Comparison of ENCODE assay signal across 8 mouse cellular contexts in the genomic region with DNA sequence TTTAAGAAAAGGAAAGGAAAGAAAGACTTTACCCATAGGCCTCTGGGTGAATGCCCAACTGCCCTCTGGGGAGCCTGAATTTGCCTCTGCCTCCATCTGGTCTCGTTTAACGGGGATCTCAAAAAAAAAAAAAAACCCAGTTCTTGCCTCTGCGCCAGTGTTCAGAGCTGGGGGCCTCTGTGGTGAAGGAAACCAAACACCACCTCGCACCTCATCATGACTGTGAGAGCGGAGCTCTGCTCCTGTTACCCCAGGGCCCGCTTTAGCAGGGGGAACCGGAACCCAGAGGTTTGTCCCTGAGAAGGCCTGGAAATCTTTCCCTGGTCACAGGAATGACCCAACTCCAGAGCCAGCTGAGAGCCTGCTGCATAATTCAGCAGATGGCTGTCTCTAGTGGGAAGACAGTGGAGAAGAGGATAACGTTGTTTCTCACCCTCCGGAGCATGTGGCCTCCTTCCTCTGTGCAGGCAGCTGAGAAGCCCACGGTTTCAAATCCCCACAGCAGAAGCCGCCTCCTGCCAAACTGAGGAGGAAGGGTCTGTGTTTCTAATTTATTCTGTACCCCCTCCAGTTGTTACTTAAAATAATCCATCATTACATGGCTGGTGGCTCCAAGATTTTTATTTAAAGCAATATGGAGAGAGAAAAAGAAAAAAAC. TPM values are rescaled to one million over a fixed set of nuclear protein-coding genes. Genes with fewer than 3 reads are reported as not detected.
DNase-seq lines count a peak whose midpoint lies in the region; ATAC-seq and TF ChIP-seq lines count a peak whose summit lies in the region.

No protein-coding gene starts in this region.

- H3K9ac ChIP-seq in hindbrain, embryonic 11.5 days (ENCODE audit: low read depth, low read length): no peak overlapping the region
- no peak overlapping the region for H3K9ac ChIP-seq in hindbrain, embryonic 14.5 days
- H3K9ac ChIP-seq in neural tube, embryonic 15.5 days (replicated peaks): no peak overlapping the region

- no peaks in the 10 kb centered on the region for H3K9me3 ChIP-seq in hindbrain, embryonic 11.5 days (ENCODE audit: control insufficient read depth, low read length)
- H3K9me3 ChIP-seq in hindbrain, embryonic 14.5 days (ENCODE audit: control insufficient read depth, low read length): no peaks in the 10 kb centered on the region
- H3K9me3 ChIP-seq in neural tube, embryonic 15.5 days (replicated peaks): no peaks in the 10 kb centered on the region

- no peaks in the 10 kb centered on the region for H3K36me3 ChIP-seq in hindbrain, embryonic 11.5 days (ENCODE audit: control insufficient read depth, insufficient read depth, low read length)
- no peaks in the 10 kb centered on the region for H3K36me3 ChIP-seq in hindbrain, embryonic 14.5 days (replicated peaks; ENCODE audit: control insufficient read depth, insufficient read depth)
- H3K36me3 ChIP-seq in neural tube, embryonic 15.5 days: no peaks in the 10 kb centered on the region

- H3K4me3 ChIP-seq in hindbrain, embryonic 11.5 days (ENCODE audit: low read depth, low read length): no peak overlapping the region
- no peak overlapping the region for H3K4me3 ChIP-seq in hindbrain, embryonic 14.5 days (replicated peaks; ENCODE audit: low read length)
- H3K4me3 ChIP-seq in bone marrow, adult 2 months (replicated peaks; ENCODE audit: control insufficient read depth, low read depth, low read length): no peak overlapping the region
- H3K4me3 ChIP-seq in neural tube, embryonic 15.5 days (replicated peaks): no peak overlapping the region

- TF ChIP-seq CTCF in bone marrow, adult 2 months (IDR thresholded peaks at IDR 0.05; ENCODE audit: control insufficient read depth, insufficient read depth, low read length): no peak

- peak; percentile 11 for DNase-seq in hindbrain, embryonic 11.5 days (ENCODE audit: low spot score)
- DNase-seq in hindbrain, embryonic 14.5 days (ENCODE audit: low spot score): no peak
- DNase-seq in adrenal gland, postnatal 36 days: no peak
- DNase-seq in cerebellum, postnatal 4 days (ENCODE audit: low spot score in 2 of 2): no peak

- H3K4me1 ChIP-seq in hindbrain, embryonic 11.5 days (replicated peaks; ENCODE audit: control insufficient read depth, insufficient read depth, low read length): no peaks in the 10 kb centered on the region
- H3K4me1 ChIP-seq in hindbrain, embryonic 14.5 days (replicated peaks; ENCODE audit: control insufficient read depth, insufficient read depth, low read length): peaks cover 5% of the 10 kb centered on the region
- H3K4me1 ChIP-seq in bone marrow, adult 2 months (ENCODE audit: control insufficient read depth, insufficient read depth, low read length): no peaks in the 10 kb centered on the region; the same call in 1 of the 2 replicates
- peaks cover 40% of the 10 kb centered on the region for H3K4me1 ChIP-seq in neural tube, embryonic 15.5 days

- no peak overlapping the region for H3K4me2 ChIP-seq in hindbrain, embryonic 11.5 days (replicated peaks; ENCODE audit: low read depth, low read length)
- H3K4me2 ChIP-seq in hindbrain, embryonic 14.5 days (replicated peaks): no peak overlapping the region
- peak overlapping the region; percentile 9; the same call in 1 of the 2 replicates for H3K4me2 ChIP-seq in neural tube, embryonic 15.5 days

- H3K27ac ChIP-seq in hindbrain, embryonic 11.5 days (ENCODE audit: low read depth, low read length): 0 out of 2 replicates have a peak overlapping the region, but pooled peaks have one; percentile 24
- no peak overlapping the region for H3K27ac ChIP-seq in hindbrain, embryonic 14.5 days
- H3K27ac ChIP-seq in bone marrow, adult 2 months (ENCODE audit: control insufficient read depth, insufficient read depth, low read depth, low read length, poor library complexity): peak overlapping the region; percentile 72
- 0 out of 2 replicates have a peak overlapping the region, but pooled peaks have one; percentile 18 for H3K27ac ChIP-seq in neural tube, embryonic 15.5 days (replicated peaks)

- no peak for ATAC-seq in hindbrain, embryonic 11.5 days (ENCODE audit: low FRiP score)
- no peak for ATAC-seq in hindbrain, embryonic 14.5 days (ENCODE audit: low FRiP score)
- peak; percentile 9; the same call in 1 of the 2 replicates for ATAC-seq in granulocyte monocyte progenitor cell, adult 5-6 weeks (replicated peaks; ENCODE audit: poor library complexity, severe bottlenecking)
- ATAC-seq in neural tube, embryonic 15.5 days (ENCODE audit: low FRiP score): no peak
- ATAC-seq in erythroblast, adult 5-6 weeks (replicated peaks; ENCODE audit: low FRiP score, poor library complexity, severe bottlenecking): no peak

- no peak for TF ChIP-seq POLR2A in bone marrow, adult 2 months (IDR thresholded peaks at IDR 0.05; ENCODE audit: borderline replicate concordance, control insufficient read depth, low read depth, low read length)

- H3K27me3 ChIP-seq in hindbrain, embryonic 11.5 days (ENCODE audit: control insufficient read depth, insufficient read depth, low read length): no peaks in the 10 kb centered on the region
- no peaks in the 10 kb centered on the region for H3K27me3 ChIP-seq in hindbrain, embryonic 14.5 days (ENCODE audit: control insufficient read depth, insufficient read depth, low read length)
- no peaks in the 10 kb centered on the region for H3K27me3 ChIP-seq in neural tube, embryonic 15.5 days (replicated peaks)

- WGBS in hindbrain, embryonic 11.5 days: 55% methylated on average over 11 of the region's 11 CpGs
- WGBS in hindbrain, embryonic 14.5 days: 44% methylated on average over 10 of the region's 11 CpGs
- WGBS in bone marrow, adult 2 months: 33% methylated on average over 11 of the region's 11 CpGs
- WGBS in neural tube, embryonic 15.5 days: 39% methylated on average over 11 of the region's 11 CpGs

RNA-seq across cellular contexts. Expression of a gene that starts 7.8 kb away (rescaled TPM):
- 57.5 and 62.8 TPM in 2 replicates for polyA plus RNA-seq in hindbrain, embryonic 11.5 days (2014; fragmentation: Nextera tagmentation; extraction: Ambion mirVana)
- 70.7 and 76.1 TPM in 2 replicates for polyA plus RNA-seq in hindbrain, embryonic 14.5 days (2014; fragmentation: Nextera tagmentation; extraction: Ambion mirVana)
- polyA plus RNA-seq in bone marrow, adult 2 months (2011; ENCODE audit: insufficient read depth, insufficient read length, low replicate concordance, missing spikeins): 12.6 and 17.5 TPM in 2 replicates
- 34.2 and 37.0 TPM in 2 replicates for total RNA-seq in granulocyte monocyte progenitor cell, adult 5-6 weeks (2014; fragmentation: Nextera tagmentation)
- 39.6 and 44.2 TPM in 2 replicates for total RNA-seq in granulocyte monocyte progenitor cell, adult 5-6 weeks (2017)
- 72.2 TPM in 2 replicates for polyA plus RNA-seq in neural tube, embryonic 15.5 days (2015; fragmentation: Nextera tagmentation; extraction: Ambion mirVana)
- total RNA-seq in erythroblast, adult 5-6 weeks (2015; ENCODE audit: low replicate concordance): 8.6 and 12.5 TPM in 2 replicates
- total RNA-seq in erythroblast, adult 5-6 weeks (2017; ENCODE audit: low replicate concordance): 4.5 and 7.1 TPM in 2 replicates
- total RNA-seq in adrenal gland, postnatal 36 days (2021): 10 to 100 TPM; 20.7 to 24.4 TPM
